Mouse (Mus musculus) cortical plate, adult 2 months (tissue): ENCODE results near the gene Nfatc3. TPM values are rescaled to one million over a fixed set of nuclear protein-coding genes. Genes with fewer than 3 reads are reported as not detected.

Experiments
- H3K27ac ChIP-seq: fragments of 200-500 bp; 2 replicates; pipeline ENCODE4 v1.5.1; 2012; ENCODE audit warnings: low read length, control low read depth, inconsistent platforms; ENCODE audit not compliant: insufficient read depth
- H3K4me1 ChIP-seq: fragments of 200-500 bp; 2 replicates; pipeline ENCODE4 v1.6.1; 2011; ENCODE audit warnings: low read length; ENCODE audit not compliant: control insufficient read depth, insufficient read depth
- H3K4me3 ChIP-seq: fragments of 200-500 bp; 2 replicates; pipeline ENCODE4 v1.5.1; 2011; ENCODE audit warnings: mild to moderate bottlenecking, low read length, control low read depth; ENCODE audit not compliant: insufficient read depth
- CTCF ChIP-seq: fragments of 200-500 bp; IDR thresholded peaks from 2 replicates; pipeline ENCODE4 v1.5.1; 2011; ENCODE audit warnings: mild to moderate bottlenecking, control low read depth, low read length; ENCODE audit not compliant: insufficient read depth; ENCODE audit errors: extremely low read depth
- POLR2A ChIP-seq: fragments of 200-500 bp; IDR thresholded peaks from 2 replicates; pipeline ENCODE4 v1.6.1; 2011; ENCODE audit warnings: mild to moderate bottlenecking, low read length, control low read depth; ENCODE audit not compliant: insufficient read depth; ENCODE audit errors: extremely low read depth
- polyA plus RNA-seq: library from polyadenylated mRNA; depleted of rRNA; stranded (reverse); fragments of >200 nt; gene quantifications from 2 replicates; pipeline ENCODE4 v1.2.3, GENCODE M21; 2012

The Nfatc3 gene
- polyA plus RNA-seq, 1 experiment, result 7.8 TPM

GRCm38 (mm10) chr8:106149801-106150652 lies 91.4 kb downstream of the Nfatc3 start, which contains the start of gene Pla2g15:
Gene Pla2g15, plus strand, starts transcription at chr8:106150399.
- Histone ChIP-seq H3K4me3 (peak within 1 kb of the TSS; percentile 82), H3K27ac (no peak within 1 kb of the TSS; the same call in 1 of the 2 replicates), H3K4me1 (no peaks in the 10 kb centered on the region; the same call in 1 of the 2 replicates)
- TF ChIP-seq POLR2A (peak; percentile 77; the same call in 1 of the 2 replicates), CTCF (no peak)

- TF ChIP-seq CTCF, result no peak
- no peak for TF ChIP-seq POLR2A
- Histone ChIP-seq H3K27ac (no peak overlapping the region), H3K4me1 (no peaks in the 10 kb centered on the region; the same call in 1 of the 2 replicates), H3K4me3 (peak overlapping the region; percentile 82)
Measured at GRCm38 (mm10) chr8:106150653-106151000, 92.0 kb downstream of the Nfatc3 start.

GRCm38 (mm10) chr8:106151041-106151440 lies 92.4 kb downstream of the Nfatc3 start:
- Histone ChIP-seq H3K27ac (no peak overlapping the region), H3K4me3 (peak overlapping the region; percentile 82), H3K4me1 (no peaks in the 10 kb centered on the region; the same call in 1 of the 2 replicates)
- TF ChIP-seq CTCF, result no peak
- TF ChIP-seq POLR2A, result no peak

- TF ChIP-seq POLR2A (no peak), CTCF (no peak)
- Histone ChIP-seq H3K27ac (no peak overlapping the region), H3K4me3 (no peak overlapping the region), H3K4me1 (no peaks in the 10 kb centered on the region; the same call in 1 of the 2 replicates)
Measured at GRCm38 (mm10) chr8:106152876-106153275, 94.2 kb downstream of the Nfatc3 start.

GRCm38 (mm10) chr8:106157419-106157818 lies 98.8 kb downstream of the Nfatc3 start:
- H3K4me3 ChIP-seq, result no peak overlapping the region
- no peaks in the 10 kb centered on the region for H3K4me1 ChIP-seq
- no peak overlapping the region for H3K27ac ChIP-seq
- TF ChIP-seq CTCF (no peak), POLR2A (no peak)

- Histone ChIP-seq H3K27ac (no peak overlapping the region), H3K4me3 (no peak overlapping the region), H3K4me1 (no peaks in the 10 kb centered on the region)
- TF ChIP-seq CTCF, result no peak
- TF ChIP-seq POLR2A, result no peak
Measured at GRCm38 (mm10) chr8:106158381-106158780, 99.7 kb downstream of the Nfatc3 start.

- Histone ChIP-seq H3K27ac (no peak overlapping the region), H3K4me3 (no peak overlapping the region), H3K4me1 (no peaks in the 10 kb centered on the region)
- TF ChIP-seq POLR2A, result no peak
- TF ChIP-seq CTCF, result no peak
Measured at GRCm38 (mm10) chr8:106159876-106160275, 101.2 kb downstream of the Nfatc3 start.

- TF ChIP-seq POLR2A (no peak), CTCF (no peak)
- Histone ChIP-seq H3K27ac (no peak overlapping the region), H3K4me1 (no peaks in the 10 kb centered on the region), H3K4me3 (no peak overlapping the region)
Measured at GRCm38 (mm10) chr8:106163251-106163650, 104.6 kb downstream of the Nfatc3 start.

- TF ChIP-seq CTCF (peak; percentile 71), POLR2A (no peak)
- Histone ChIP-seq H3K27ac (no peak overlapping the region), H3K4me3 (no peak overlapping the region), H3K4me1 (no peaks in the 10 kb centered on the region)
Measured at GRCm38 (mm10) chr8:106165460-106165859, 106.8 kb downstream of the Nfatc3 start.

- Histone ChIP-seq H3K4me3 (peak within 1 kb of the TSS; percentile 98), H3K27ac (peak within 1 kb of the TSS; percentile 92), H3K4me1 (peaks cover 1% of the 10 kb centered on the region; the same call in 1 of the 2 replicates)
- TF ChIP-seq CTCF (no peak), POLR2A (peak; percentile 66)
Measured at GRCm38 (mm10) chr8:106168356-106169016, 109.8 kb downstream of the Nfatc3 start, which contains the start of gene Slc7a6. Gene Slc7a6, plus strand, starts transcription at chr8:106168857.
